Mouse (Mus musculus): ENCODE measurements around the gene Efcab2. TPM values are rescaled to one million over a fixed set of nuclear protein-coding genes. Genes with fewer than 3 reads are reported as not detected.

Efcab2 gene
- 9.7 and 12.6 TPM in 2 replicates for polyA plus RNA-seq (2015; fragmentation: Nextera tagmentation; extraction: Ambion mirVana)

DNA sequence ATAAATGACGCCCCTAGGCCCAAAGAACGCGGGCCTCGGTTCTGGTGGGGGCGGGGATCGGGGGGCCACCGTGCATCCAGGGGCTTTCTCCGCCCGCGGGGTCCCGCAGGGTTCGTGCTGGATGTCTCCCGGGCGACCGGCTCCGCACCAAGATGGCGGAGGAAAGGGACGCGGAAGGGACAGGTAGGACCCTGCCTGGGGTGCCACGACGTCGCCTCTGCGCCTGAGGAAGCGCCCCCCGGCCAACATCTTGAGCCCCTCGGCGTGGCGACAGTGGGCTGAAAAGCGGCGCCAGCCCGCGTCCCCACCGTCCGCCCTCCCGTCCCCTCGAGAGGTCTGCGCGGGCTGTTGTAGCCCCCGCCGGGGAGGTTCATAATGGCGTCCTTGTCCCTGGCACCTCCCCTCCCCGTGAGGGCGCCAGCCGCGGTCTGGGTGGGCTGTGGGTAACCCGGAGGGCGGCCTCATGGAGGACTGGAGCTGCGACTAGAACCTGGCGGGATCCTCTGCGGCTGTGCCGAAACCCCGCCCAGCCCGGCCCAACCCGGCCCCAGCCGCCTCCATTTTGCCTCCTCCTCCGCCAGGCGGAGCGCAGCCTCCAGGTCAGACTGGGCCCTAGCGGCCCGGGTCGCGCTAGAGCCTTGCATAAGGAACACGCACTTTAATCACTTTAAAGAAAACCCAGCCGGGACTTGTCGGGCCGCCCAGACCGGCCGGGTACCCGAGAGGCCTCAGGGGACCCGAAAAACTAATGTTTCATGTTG lies at the start of gene Efcab2:
Gene Efcab2, plus strand, starts transcription at position 135 of the 761 bp plus-strand sequence.
- peak; percentile 97 for ATAC-seq (ENCODE audit: low FRiP score)
- WGBS, result under 1% methylated on average over 69 of the region's 70 CpGs
- peak within 1 kb of the TSS; percentile 100 for H3K27ac ChIP-seq

DNA sequence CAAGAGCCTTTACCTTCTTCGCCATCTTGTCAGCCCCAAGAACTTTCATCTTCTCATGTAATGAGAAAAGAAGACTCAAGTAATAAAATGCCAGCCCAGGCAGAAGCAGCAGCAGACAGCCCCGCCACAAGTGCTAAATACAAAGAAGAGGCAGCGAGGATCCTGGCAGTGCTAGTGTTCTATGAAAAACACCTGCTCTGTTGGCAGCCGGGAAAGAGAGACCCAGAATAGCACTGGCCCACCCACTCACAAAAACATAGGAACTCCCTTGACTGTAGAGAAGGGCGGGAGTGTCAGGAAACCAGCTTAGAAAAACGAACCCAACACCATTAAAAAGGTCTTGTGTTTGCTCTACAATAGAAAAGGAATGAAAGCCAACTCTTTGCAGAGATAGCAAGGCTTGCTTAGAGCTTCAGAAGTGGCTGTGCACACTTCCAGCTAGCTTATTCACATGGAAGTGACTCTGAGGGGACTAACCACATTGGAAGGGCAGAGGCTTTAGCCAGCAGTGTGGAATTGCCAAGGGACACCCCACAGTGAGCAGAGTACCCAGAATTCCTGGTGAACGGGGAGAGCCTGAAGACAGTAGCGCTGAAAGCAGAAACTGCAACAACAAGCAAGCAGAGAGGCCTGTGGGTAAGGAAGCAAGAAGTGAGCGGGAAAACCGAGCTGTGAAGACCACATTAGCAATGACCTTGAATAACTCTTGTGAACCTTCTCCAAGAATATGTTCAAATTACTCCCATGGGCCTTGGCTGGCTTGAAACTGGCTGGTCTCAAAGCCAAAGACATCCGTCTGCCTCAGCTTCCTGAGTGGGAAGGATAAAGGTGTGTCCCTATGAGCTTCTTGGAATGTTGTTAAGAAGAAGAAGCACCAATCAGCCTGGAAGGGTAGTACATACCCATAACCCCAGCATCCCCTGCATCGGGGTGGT lies 47.8 kb upstream of the Efcab2 start:
- H3K4me3 ChIP-seq, result no peak overlapping the region
- 71% methylated on average over 12 of the region's 12 CpGs for WGBS
- no peaks in the 10 kb centered on the region for H3K36me3 ChIP-seq
- H3K27ac ChIP-seq, result no peak overlapping the region
- ATAC-seq (ENCODE audit: low FRiP score), result no peak
- no peak overlapping the region for H3K9ac ChIP-seq
- H3K9me3 ChIP-seq, result no peaks in the 10 kb centered on the region
- no peaks in the 10 kb centered on the region for H3K4me1 ChIP-seq (replicated peaks)
- H3K4me2 ChIP-seq, result no peak overlapping the region
- H3K27me3 ChIP-seq, result no peaks in the 10 kb centered on the region

More for the DNA sequence above, at the start of gene Efcab2:
- H3K9me3 ChIP-seq, result no peaks in the 10 kb centered on the region
- no peaks in the 10 kb centered on the region for H3K4me1 ChIP-seq (replicated peaks)
- H3K4me3 ChIP-seq, result peak within 1 kb of the TSS; percentile 68
- H3K4me2 ChIP-seq, result peak within 1 kb of the TSS; percentile 65
- peak within 1 kb of the TSS; percentile 95 for H3K9ac ChIP-seq
- no peaks in the 10 kb centered on the region for H3K27me3 ChIP-seq
- H3K36me3 ChIP-seq, result no peaks in the 10 kb centered on the region

GRCm38 (mm10) chr1:178360264-178360663 lies 45.6 kb upstream of the Efcab2 start:
- H3K9me3 ChIP-seq, result no peaks in the 10 kb centered on the region
- no peak overlapping the region for H3K4me2 ChIP-seq
- WGBS, result 87% methylated on average over 11 of the region's 11 CpGs

DNA sequence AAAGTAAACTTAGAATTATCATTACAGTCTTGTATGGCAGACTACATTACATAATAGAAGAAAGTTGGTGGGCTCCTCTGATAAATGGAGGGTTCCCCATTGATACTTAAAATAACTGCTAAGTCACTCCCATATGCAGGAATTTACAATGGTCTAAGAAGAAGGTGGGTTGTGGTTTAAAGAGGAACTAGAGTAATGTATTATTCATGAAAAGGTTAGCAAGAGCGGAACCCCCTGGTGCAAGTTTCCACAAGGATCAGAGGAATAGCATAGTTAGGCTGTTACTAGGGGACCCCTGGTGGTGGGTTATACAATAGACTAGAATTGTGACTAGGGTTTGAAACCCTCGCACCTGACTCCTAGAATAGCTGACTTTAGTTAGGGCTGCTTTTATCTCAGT lies 45.2 kb upstream of the Efcab2 start:
- Histone ChIP-seq H3K27me3 (no peaks in the 10 kb centered on the region), H3K4me2 (no peak overlapping the region), H3K9ac (no peak overlapping the region), H3K36me3 (no peaks in the 10 kb centered on the region), H3K27ac (no peak overlapping the region), H3K4me3 (no peak overlapping the region), H3K4me1 (replicated peaks) (no peaks in the 10 kb centered on the region), H3K9me3 (no peaks in the 10 kb centered on the region)
- ATAC-seq (ENCODE audit: low FRiP score), result no peak
- 59% methylated on average over 2 of the region's 2 CpGs for WGBS

More at GRCm38 (mm10) chr1:178360264-178360663, 45.6 kb upstream of the Efcab2 start:
- Histone ChIP-seq H3K4me1 (replicated peaks) (no peaks in the 10 kb centered on the region), H3K9ac (no peak overlapping the region), H3K4me3 (no peak overlapping the region), H3K27me3 (no peaks in the 10 kb centered on the region), H3K36me3 (no peaks in the 10 kb centered on the region), H3K27ac (no peak overlapping the region)
- no peak for ATAC-seq (ENCODE audit: low FRiP score)

- Histone ChIP-seq H3K27me3 (no peaks in the 10 kb centered on the region), H3K4me1 (replicated peaks) (peaks cover 13% of the 10 kb centered on the region), H3K27ac (no peak overlapping the region), H3K9me3 (no peaks in the 10 kb centered on the region), H3K4me2 (no peak overlapping the region), H3K36me3 (no peaks in the 10 kb centered on the region), H3K4me3 (no peak overlapping the region), H3K9ac (no peak overlapping the region)
- WGBS, result 89% methylated on average over 6 of the region's 6 CpGs
- no peak for ATAC-seq (ENCODE audit: low FRiP score)
These were observed 40.7 kb upstream of the Efcab2 start for GRCm38 (mm10) chr1:178365171-178365570.

DNA sequence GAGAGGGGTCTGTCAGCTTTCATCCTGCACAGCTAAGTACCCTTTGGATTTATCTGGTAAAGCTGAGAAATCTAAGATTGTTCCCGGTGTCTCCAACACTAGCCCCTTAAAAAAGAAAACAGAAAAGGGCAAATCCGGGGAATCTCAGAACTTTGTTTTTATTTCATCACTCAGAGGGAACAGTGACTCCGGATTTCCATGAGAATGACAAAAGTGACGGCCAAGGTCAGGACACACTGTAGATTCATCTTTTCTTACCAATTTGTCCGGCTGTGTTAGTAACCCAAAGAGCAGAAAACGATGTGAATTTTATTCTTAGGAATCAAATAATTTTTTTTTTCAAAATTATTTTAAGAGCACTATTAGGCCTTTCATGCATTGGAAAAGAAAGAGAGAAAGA lies 37.8 kb upstream of the Efcab2 start:
- H3K4me2 ChIP-seq, result peak overlapping the region; percentile 76
- 74% methylated on average over 6 of the region's 6 CpGs for WGBS
- H3K4me3 ChIP-seq, result no peak overlapping the region
- H3K36me3 ChIP-seq, result no peaks in the 10 kb centered on the region
- no peak overlapping the region for H3K9ac ChIP-seq
- H3K27ac ChIP-seq, result no peak overlapping the region
- ATAC-seq (ENCODE audit: low FRiP score), result no peak
- peaks cover 13% of the 10 kb centered on the region for H3K4me1 ChIP-seq (replicated peaks)
- H3K9me3 ChIP-seq, result no peaks in the 10 kb centered on the region
- no peaks in the 10 kb centered on the region for H3K27me3 ChIP-seq

DNA sequence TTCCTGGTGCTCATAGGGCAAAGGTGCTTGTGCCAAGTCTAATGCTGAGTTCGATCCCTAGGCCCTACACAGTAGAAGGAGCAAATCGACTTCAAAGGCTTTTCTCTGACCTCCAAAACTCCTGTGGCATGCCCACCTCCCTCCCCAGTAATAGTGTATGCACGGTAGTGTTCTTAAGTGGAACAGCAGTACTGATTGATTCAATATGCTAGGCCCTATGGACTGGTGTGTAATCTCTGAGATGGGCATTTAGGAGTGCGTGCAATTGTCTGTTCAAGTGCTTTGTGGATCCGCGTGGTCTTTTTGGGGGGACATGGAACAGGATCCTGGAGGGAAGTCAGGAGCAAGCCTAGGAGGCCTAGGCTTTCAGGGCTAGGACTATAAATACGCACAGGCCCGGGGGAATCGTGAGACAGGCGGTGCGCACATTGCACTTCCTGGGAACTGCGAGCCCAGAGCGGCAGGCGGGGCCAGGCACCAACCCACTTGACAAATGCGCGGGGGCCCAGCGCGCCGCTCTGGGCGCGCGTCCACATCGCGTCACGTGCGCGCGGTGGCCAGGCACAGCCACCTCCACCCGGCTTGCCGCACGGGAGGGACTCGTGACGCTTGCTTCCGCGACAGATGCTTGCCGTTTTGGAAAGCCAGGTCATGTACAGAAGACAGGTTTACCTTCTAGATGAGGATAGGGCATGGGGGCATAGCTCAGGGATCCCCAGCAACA lies 37.2 kb upstream of the Efcab2 start:
- H3K9ac ChIP-seq, result peak overlapping the region; percentile 65
- H3K36me3 ChIP-seq, result no peaks in the 10 kb centered on the region
- WGBS, result 3% methylated on average over 36 of the region's 36 CpGs
- H3K4me2 ChIP-seq, result peak overlapping the region; percentile 76
- peak overlapping the region; percentile 78 for H3K27ac ChIP-seq
- ATAC-seq (ENCODE audit: low FRiP score), result peak; percentile 97
- no peaks in the 10 kb centered on the region for H3K9me3 ChIP-seq
- peaks cover 13% of the 10 kb centered on the region for H3K4me1 ChIP-seq (replicated peaks)
- peak overlapping the region; percentile 48 for H3K4me3 ChIP-seq
- H3K27me3 ChIP-seq, result no peaks in the 10 kb centered on the region

DNA sequence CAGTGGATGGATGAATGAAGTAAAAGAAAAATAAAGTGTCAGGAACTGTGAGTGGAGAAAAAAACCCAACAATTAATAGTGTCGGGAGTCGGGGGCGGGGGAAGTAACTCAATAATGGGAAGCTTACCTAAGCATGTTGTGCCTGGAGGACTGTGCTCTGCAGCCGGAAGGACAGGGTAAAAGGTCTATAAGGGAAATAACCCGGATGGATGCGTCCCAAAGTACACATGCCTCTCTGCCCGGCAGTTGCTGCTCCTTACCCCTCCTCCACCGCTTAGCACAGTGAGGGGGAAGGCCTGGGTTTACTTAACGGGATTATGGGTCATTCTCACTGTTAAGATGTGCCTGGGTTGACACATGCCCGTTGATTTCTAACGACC lies 36.6 kb upstream of the Efcab2 start:
- no peaks in the 10 kb centered on the region for H3K36me3 ChIP-seq
- no peaks in the 10 kb centered on the region for H3K9me3 ChIP-seq
- H3K4me1 ChIP-seq (replicated peaks), result peaks cover 13% of the 10 kb centered on the region
- peak overlapping the region; percentile 78 for H3K27ac ChIP-seq
- H3K4me2 ChIP-seq, result peak overlapping the region; percentile 76
- peak overlapping the region; percentile 65 for H3K9ac ChIP-seq
- ATAC-seq (ENCODE audit: low FRiP score), result peak; percentile 90
- H3K27me3 ChIP-seq, result no peaks in the 10 kb centered on the region
- 5% methylated on average over 11 of the region's 11 CpGs for WGBS
- H3K4me3 ChIP-seq, result peak overlapping the region; percentile 48

DNA sequence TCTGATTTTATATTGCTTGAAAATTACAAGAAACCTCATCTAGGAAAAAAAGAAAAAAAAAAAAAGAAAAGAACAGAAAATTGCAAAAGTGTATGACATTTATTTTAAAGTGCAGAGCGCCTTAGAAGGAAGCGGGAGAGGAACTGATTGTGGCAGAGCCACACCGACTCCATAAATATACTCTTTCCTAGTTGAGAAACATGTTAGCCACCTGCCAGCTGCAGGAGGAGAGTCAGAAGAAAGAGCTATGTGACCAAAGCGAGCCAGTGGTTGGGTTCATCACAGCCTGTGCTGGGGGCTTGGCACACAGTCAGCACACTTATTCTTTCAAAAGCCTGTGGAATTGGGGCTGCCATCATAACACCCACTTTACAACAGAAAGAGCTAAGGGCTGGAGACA lies 33.2 kb upstream of the Efcab2 start:
- WGBS, result 92% methylated on average over 4 of the region's 4 CpGs
- Histone ChIP-seq H3K4me3 (no peak overlapping the region), H3K4me1 (replicated peaks) (peaks cover 13% of the 10 kb centered on the region), H3K9ac (no peak overlapping the region), H3K9me3 (no peaks in the 10 kb centered on the region), H3K36me3 (no peaks in the 10 kb centered on the region), H3K27me3 (no peaks in the 10 kb centered on the region), H3K4me2 (no peak overlapping the region), H3K27ac (no peak overlapping the region)
- ATAC-seq (ENCODE audit: low FRiP score), result no peak

DNA sequence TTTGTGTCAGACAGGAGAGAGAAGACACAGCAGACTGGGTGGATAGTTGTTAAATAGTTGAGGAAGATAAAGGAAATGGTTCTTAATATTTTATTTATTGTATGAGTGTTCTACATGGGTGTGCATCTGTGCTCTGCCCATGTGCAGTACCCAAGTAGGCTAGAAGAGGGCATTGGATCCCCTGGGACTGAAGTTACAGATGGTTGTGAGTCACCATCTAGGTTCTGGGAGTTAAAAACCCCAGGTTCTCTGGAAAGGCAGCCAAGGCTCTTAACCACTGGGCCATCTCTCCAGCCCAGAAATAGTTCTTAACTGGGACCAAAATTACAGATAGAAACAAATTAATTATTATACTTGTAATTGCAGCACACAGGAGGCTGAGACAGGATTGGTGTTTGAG lies 30.5 kb upstream of the Efcab2 start:
- Histone ChIP-seq H3K4me2 (no peak overlapping the region), H3K27me3 (no peaks in the 10 kb centered on the region), H3K9me3 (no peaks in the 10 kb centered on the region), H3K36me3 (no peaks in the 10 kb centered on the region), H3K4me3 (no peak overlapping the region), H3K27ac (no peak overlapping the region), H3K9ac (no peak overlapping the region), H3K4me1 (replicated peaks) (no peaks in the 10 kb centered on the region)
- ATAC-seq (ENCODE audit: low FRiP score), result no peak

DNA sequence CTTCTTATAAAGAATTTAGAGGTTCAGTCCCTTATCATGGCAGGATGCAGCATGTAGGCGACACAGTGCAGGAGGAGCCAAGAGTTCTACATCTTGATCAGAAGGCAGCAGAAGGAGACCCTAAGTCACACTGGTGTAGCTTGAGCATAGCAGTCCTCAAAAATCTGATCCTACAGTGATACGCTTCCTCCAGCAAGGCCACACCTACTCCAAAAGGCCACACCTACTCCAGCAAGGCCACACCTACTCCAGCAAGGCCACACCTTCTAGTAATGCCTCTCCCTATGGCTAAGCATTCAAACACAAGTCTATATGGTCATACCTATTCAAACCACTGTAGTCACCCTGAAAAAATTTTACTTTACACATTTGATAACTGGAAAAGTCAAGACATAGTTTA lies 29.8 kb upstream of the Efcab2 start:
- Histone ChIP-seq H3K27ac (no peak overlapping the region), H3K4me2 (no peak overlapping the region), H3K4me3 (no peak overlapping the region), H3K36me3 (no peaks in the 10 kb centered on the region), H3K27me3 (no peaks in the 10 kb centered on the region), H3K9me3 (no peaks in the 10 kb centered on the region), H3K4me1 (replicated peaks) (no peaks in the 10 kb centered on the region), H3K9ac (no peak overlapping the region)
- WGBS, result 86% methylated on average over 2 of the region's 2 CpGs
- no peak for ATAC-seq (ENCODE audit: low FRiP score)

DNA sequence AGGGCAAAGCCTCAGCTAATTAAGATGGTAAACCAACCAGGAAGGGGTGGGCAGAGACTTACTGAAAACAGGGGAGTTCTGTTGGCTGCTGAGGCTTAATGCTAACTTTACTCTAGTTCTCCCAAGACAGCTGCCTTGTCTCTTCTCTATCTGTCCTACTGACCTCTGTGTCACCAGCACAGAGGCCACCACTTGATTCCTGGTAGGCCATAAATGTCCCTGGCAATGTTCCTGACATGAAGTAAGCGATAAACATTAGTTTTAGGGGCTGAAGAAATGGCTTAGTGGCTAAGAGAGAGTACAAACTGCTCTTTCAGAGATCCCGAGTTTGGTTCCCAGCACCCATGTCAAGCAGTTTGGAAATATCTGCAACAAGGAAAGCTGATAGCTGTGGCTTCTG lies 29.0 kb upstream of the Efcab2 start:
- Histone ChIP-seq H3K4me2 (no peak overlapping the region), H3K9me3 (no peaks in the 10 kb centered on the region), H3K9ac (no peak overlapping the region), H3K27me3 (no peaks in the 10 kb centered on the region), H3K36me3 (no peaks in the 10 kb centered on the region), H3K27ac (no peak overlapping the region), H3K4me1 (replicated peaks) (no peaks in the 10 kb centered on the region), H3K4me3 (no peak overlapping the region)
- 87% methylated on average over 2 of the region's 2 CpGs for WGBS
- ATAC-seq (ENCODE audit: low FRiP score), result no peak

All from hindbrain, embryonic 13.5 days (tissue).